Mouse (Mus musculus) cerebellum, adult 11 months (tissue): ENCODE measurements around the gene Rep15.

Experiments
- DNase-seq: peaks from one replicate; pipeline ENCODE4 v3.0.0; 2022

The Rep15 gene

GRCm38 (mm10) chr6:147030096-147030885 is 2.1 kb upstream of the Rep15 start:
- DNase-seq, result peak; percentile 64

DNA sequence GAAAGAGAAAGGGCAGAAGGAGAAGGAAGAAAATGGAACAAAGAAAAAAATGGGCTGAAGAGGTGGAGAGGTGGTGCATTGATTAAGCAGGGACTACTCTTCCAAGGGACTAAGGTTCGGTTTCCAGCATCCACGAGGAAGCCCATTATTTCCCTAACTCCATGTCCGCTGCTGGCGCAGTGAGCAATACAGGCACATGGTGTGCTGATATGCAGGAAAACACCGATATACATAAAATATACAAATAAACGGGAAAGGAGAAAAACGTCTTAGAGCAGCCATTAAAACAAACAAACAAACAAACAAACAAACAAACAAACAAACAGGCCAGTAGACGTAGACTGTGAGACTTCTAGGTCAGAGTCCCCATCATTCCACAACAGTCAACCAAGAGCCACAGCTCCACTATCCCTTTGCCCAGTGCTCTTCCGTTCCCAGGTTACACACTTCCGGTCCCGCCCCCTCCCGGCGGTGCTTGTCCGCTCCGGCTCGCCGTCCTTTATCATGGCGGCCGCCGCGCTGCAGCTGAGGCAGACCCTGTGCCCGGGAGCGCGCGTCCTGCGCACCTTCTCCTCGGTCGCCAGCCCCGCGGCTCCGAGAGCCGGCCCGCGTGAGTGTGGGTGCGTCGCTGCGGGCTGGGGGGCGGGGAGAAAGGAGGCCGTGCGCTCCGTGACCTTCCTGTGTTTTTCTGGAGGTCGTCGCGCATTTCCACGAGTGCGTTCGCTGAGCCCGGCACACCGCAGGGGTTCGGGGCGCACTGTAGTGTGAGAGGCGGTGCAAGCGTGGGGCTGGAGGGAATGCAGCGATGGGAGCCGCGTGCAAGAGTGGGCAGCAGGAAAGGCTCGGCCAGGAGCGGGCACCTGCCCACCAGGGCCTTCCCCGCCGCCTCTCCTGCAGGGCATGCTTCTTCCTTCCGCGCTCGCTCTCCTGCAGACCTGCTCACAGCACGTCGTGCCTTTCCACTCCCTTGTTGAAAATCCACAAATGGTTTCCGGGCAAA is 10.2 kb downstream of the Rep15 start, which contains the start of gene Mrps35:
Mrps35 (plus strand) TSS at position 474 of the 1,000 bp plus-strand sequence.
- peak; percentile 87 for DNase-seq

DNA sequence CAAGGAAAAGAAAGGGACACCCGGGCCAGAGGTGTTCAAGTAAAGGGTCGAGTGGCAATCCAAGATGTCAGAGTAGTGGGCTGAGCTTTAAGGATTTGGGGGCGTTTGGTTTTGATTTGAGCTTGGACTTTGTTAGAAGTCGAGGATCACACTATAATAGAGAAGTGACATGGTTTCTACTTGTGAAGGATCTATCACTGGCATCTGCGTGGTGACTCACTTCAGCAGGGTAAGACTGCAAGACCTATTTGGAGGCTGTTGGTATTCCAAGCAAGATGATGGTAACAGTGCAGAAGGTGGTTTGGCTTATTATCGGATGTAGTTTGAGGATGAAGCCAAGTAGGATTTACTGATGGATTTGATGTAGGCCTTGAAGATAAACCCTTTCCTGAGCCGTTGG is 11.2 kb downstream of the Rep15 start:
- no peak for DNase-seq

DNA sequence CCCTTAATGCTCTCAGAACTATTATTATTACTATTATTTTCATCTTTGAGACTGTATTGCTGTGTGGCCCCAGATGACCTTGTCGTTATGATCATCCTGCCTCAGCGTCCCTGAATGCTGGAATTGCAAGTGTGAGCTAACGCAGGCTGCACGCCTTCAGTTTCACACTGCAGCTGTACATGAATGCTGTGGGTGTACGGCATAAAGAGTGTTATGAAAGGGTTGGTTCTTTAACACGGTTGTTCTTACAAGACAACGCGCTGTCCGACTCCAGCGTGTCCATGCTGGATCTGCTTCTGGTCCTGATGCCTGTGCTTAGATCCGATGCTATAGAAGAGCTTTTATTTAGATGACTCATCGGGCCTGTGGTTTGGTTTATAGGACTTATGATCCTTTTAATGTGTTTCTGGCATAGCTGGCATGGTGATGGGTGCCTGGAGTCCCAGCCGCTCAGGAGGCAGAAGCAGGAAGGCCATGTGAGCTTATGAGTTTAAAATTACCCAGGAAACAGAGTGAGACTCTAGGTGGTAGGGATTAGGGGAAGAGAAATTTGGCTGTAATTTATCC is 16.9 kb downstream of the Rep15 start:
- no peak for DNase-seq

GRCm38 (mm10) chr6:147051666-147052065 is 19.3 kb downstream of the Rep15 start:
- DNase-seq, result no peak

- no peak for DNase-seq
Measured at GRCm38 (mm10) chr6:147052440-147052839, 20.1 kb downstream of the Rep15 start.

GRCm38 (mm10) chr6:147053785-147054646 is 21.6 kb downstream of the Rep15 start:
- DNase-seq, result no peak

- DNase-seq, result no peak
Measured at GRCm38 (mm10) chr6:147055374-147055977, 23.1 kb downstream of the Rep15 start.

DNA sequence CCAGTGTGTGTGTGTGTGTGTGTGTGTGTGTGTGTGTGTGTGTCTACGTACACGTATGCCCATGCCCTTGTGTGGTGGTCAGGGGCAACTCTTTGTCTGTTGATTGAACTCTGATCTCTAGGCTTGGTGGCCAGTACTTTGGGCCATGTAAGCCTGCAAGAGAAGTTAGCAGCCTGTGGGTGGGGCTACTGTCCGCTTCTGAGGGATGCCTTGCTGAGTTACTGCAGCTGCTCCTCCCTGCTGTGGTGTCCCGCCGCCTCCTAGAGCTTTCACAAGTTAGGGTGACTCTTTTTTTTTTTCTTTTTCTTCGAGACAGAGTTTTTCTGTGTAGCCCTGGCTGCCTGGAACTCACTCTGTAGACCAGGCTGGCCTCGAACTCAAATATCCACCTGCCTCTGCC is 26.9 kb downstream of the Rep15 start:
- no peak for DNase-seq

DNA sequence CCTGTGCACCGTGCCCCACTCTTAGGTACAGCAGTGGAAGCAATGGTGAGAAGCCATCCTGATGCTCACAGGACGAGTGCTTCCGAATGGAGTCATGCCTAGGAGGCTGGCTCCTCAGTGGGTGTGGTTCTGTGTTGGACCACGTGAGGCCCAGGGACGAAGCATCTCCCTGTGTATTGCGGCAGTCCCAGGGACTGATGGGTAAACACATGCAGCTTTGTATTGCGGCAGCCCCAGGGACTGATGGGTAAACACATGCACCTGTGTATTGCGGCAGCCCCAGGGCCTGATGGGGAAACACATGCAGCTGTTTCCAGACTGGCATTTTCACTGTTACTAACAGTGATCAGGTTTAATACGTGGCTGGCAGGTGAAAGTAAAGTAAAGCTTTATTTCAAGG is 29.2 kb downstream of the Rep15 start:
- DNase-seq, result no peak

DNA sequence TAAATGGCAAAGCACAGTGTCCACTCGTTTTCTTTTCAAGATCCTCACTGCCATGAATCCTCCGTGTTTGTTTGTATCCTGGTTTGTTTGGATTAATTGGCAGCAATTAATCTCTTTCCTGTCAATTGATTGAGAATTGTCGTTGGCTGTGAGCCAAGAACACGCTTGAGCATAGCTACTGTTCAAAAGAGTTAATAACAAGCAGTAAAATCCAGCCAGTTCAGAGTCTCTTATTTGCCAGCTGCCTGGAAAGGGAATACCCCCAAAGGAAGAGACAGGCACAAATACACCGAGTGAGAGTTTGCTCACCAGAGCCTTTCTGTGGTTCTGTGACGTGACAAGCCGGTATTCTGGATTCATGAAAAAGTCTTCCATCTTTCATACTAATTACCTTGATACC is 29.6 kb downstream of the Rep15 start:
- no peak for DNase-seq

GRCm38 (mm10) chr6:147062694-147063093 is 30.3 kb downstream of the Rep15 start:
- no peak for DNase-seq

GRCm38 (mm10) chr6:147064226-147064943 is 32.0 kb downstream of the Rep15 start:
- DNase-seq, result no peak

DNA sequence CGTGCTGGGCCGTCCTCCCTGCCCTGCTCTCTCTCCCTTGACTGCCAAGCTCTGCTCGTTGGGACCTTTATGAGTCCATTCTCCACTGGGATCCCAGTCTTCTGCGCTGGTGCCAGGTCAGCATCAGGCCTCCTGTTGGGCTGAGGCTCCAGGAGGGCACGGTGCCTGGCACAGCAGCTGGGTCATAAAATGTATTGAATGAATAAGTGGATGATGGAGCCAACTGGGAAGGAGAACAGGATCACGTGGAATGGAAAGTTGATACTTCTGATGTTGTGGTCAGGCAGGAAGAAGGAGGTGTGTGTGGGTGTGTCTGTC is 32.5 kb downstream of the Rep15 start:
- DNase-seq, result no peak

DNA sequence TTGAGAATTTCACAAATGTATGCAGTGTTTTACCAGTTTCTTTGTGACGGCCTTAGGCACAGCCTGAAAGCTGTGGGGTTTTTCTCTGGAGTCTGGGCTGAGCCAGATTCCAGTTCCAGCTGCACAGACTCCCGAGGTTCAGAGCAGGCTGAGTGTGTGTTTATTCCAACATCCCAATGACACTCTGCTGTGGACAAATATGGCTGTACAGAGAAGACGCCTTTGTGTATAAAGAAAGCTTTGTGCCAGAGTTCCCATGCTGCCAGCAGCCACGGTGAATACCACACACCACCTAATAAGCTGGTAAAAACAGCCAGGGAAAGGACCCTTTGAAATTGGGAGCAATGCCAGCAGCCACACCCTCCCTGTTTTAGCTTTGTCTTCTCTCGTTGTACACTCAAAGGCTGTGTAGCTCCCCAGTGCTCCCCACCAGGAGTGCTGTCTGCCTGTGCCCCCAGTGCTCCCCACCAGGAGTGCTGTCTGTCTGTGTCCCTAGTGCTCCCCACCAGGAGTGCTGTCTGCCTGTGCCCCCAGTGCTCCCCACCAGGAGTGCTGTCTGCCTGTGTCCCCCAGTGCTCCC is 43.5 kb downstream of the Rep15 start:
- no peak for DNase-seq

GRCm38 (mm10) chr6:147076878-147077277 is 44.5 kb downstream of the Rep15 start:
- no peak for DNase-seq

- DNase-seq, result no peak
Measured at GRCm38 (mm10) chr6:147079919-147080318, 47.5 kb downstream of the Rep15 start.
